Mouse (Mus musculus) CH12.LX (cell line): ENCODE measurements around the gene Nrxn3. TPM values are rescaled to one million over a fixed set of nuclear protein-coding genes. Genes with fewer than 3 reads are reported as not detected.

Experiments used
- DNase-seq: peaks from one replicate; pipeline ENCODE4 v3.0.0-alpha.2; 2013; ENCODE audit errors: extremely low read depth
- H3K27ac ChIP-seq: 2 replicates; pipeline ENCODE4 v1.5.1; 2012; ENCODE audit warnings: low read depth, mild to moderate bottlenecking, control low read depth, moderate library complexity; ENCODE audit not compliant: insufficient read depth
- H3K27me3 ChIP-seq: replicated peaks from 2 replicates; pipeline ENCODE3; 2012; ENCODE audit warnings: inconsistent platforms
- H3K36me3 ChIP-seq, 2 experiments: replicated peaks in 1 of 2; 2 replicates each; pipeline versions ENCODE3 to v1.6.1; 2012; ENCODE audit warnings: inconsistent platforms in 1 of 2, low read length in 1 of 2, mild to moderate bottlenecking in 1 of 2, mixed read lengths in 1 of 2, moderate library complexity in 1 of 2; ENCODE audit not compliant: control insufficient read depth in 1 of 2, insufficient read depth in 1 of 2
- H3K4me1 ChIP-seq, 2 experiments: 2 replicates each; pipeline ENCODE4 v1.6.1; 2012; ENCODE audit warnings: inconsistent platforms in 1 of 2, moderate library complexity in 1 of 2; ENCODE audit not compliant: insufficient read depth in 2 of 2, control insufficient read depth in 1 of 2
- H3K4me2 ChIP-seq: 2 replicates; pipeline ENCODE4 v1.6.1; 2012; ENCODE audit warnings: low read depth, mild to moderate bottlenecking, control low read depth; ENCODE audit not compliant: poor library complexity, insufficient read depth, severe bottlenecking
- H3K4me3 ChIP-seq, 3 experiments: fragments of 150-350 bp in 1 of 3; sonication (generic) in 1 of 3; replicated peaks in 1 of 3; 2 replicates each; pipeline versions ENCODE3 to v1.5.1; 2011 to 2012; ENCODE audit warnings: low read depth in 2 of 3, low read length in 2 of 3, mild to moderate bottlenecking in 2 of 3, moderate library complexity in 2 of 3, control low read depth in 1 of 3, improper control_type of control experiment in 1 of 3, inconsistent platforms in 1 of 3, mixed read lengths in 1 of 3; ENCODE audit not compliant: poor library complexity in 1 of 3
- H3K79me2 ChIP-seq: replicated peaks from 2 replicates; pipeline ENCODE4 v1.6.1; 2012; ENCODE audit warnings: mild to moderate bottlenecking, moderate library complexity; ENCODE audit not compliant: control insufficient read depth, poor library complexity, insufficient read depth, severe bottlenecking; ENCODE audit errors: extremely low read depth
- H3K9ac ChIP-seq: 2 replicates; pipeline ENCODE4 v1.6.1; 2012; ENCODE audit warnings: low read depth, mild to moderate bottlenecking, control low read depth, moderate library complexity; ENCODE audit not compliant: insufficient read depth
- H3K9me3 ChIP-seq: replicated peaks from 2 replicates; pipeline ENCODE3; 2012; ENCODE audit warnings: low read length, inconsistent platforms, mixed read lengths
- BHLHE40 ChIP-seq: IDR thresholded peaks from 2 replicates; pipeline ENCODE4 v1.6.1; 2011; ENCODE audit warnings: mild to moderate bottlenecking, low read depth, low read length, improper control_type of control experiment
- CHD1 ChIP-seq: IDR thresholded peaks from 2 replicates; pipeline ENCODE4 v1.6.1; 2012; ENCODE audit warnings: low read depth, low read length, improper control_type of control experiment, inconsistent platforms
- E2F4 ChIP-seq: IDR thresholded peaks from 2 replicates; pipeline ENCODE4 v1.6.1; 2011; ENCODE audit warnings: low read depth, low read length, improper control_type of control experiment; ENCODE audit not compliant: insufficient replicate concordance
- ELF1 ChIP-seq: IDR thresholded peaks from 2 replicates; pipeline ENCODE4 v1.6.1; 2014; ENCODE audit warnings: low read depth, mild to moderate bottlenecking, inconsistent platforms, low read length, improper control_type of control experiment
- EP300 ChIP-seq: IDR thresholded peaks from 2 replicates; pipeline ENCODE4 v1.6.1; 2011; ENCODE audit warnings: low read length, improper control_type of control experiment
- JUN ChIP-seq: IDR thresholded peaks from 2 replicates; pipeline ENCODE4 v1.6.1; 2011; ENCODE audit warnings: low read depth, mild to moderate bottlenecking, low read length, improper control_type of control experiment, moderate library complexity; ENCODE audit not compliant: insufficient read depth
- MEF2A ChIP-seq: IDR thresholded peaks from 2 replicates; pipeline ENCODE4 v1.6.1; 2014; ENCODE audit warnings: low read depth, mild to moderate bottlenecking, inconsistent platforms, low read length, improper control_type of control experiment, borderline replicate concordance
- MYC ChIP-seq: IDR thresholded peaks from 2 replicates; pipeline ENCODE4 v1.6.1; 2011; ENCODE audit warnings: low read depth, mild to moderate bottlenecking, improper control_type of control experiment, low read length
- NELFE ChIP-seq: IDR thresholded peaks from 2 replicates; pipeline ENCODE4 v1.6.1; 2011; ENCODE audit warnings: low read depth, low read length, improper control_type of control experiment
- PAX5 ChIP-seq: IDR thresholded peaks from 2 replicates; pipeline ENCODE4 v1.6.1; 2012; ENCODE audit warnings: low read length, inconsistent platforms, mixed read lengths
- POLR2A ChIP-seq: IDR thresholded peaks from 2 replicates; pipeline ENCODE4 v1.6.1; 2011; ENCODE audit warnings: low read depth, mild to moderate bottlenecking, improper control_type of control experiment, low read length
- POLR2AphosphoS2 ChIP-seq: IDR thresholded peaks from 2 replicates; pipeline ENCODE4 v1.6.1; 2011; ENCODE audit warnings: low read depth, low read length, improper control_type of control experiment
- RAD21 ChIP-seq: IDR thresholded peaks from 2 replicates; pipeline ENCODE4 v1.6.1; 2011; ENCODE audit warnings: low read depth, mild to moderate bottlenecking, low read length, improper control_type of control experiment, moderate library complexity
- RCOR1 ChIP-seq: conservative IDR thresholded peaks from 2 replicates; pipeline ENCODE4 v1.6.1; 2012; ENCODE audit warnings: low read depth, mild to moderate bottlenecking, inconsistent platforms, low read length, improper control_type of control experiment
- SIN3A ChIP-seq: IDR thresholded peaks from 2 replicates; pipeline ENCODE4 v1.6.1; 2012; ENCODE audit warnings: low read length, improper control_type of control experiment, inconsistent platforms
- TCF12 ChIP-seq: IDR thresholded peaks from 2 replicates; pipeline ENCODE4 v1.6.1; 2014; ENCODE audit warnings: low read depth, mild to moderate bottlenecking, inconsistent platforms, low read length, improper control_type of control experiment
- USF1 ChIP-seq: IDR thresholded peaks from 2 replicates; pipeline ENCODE4 v1.6.1; 2014; ENCODE audit warnings: low read depth, mild to moderate bottlenecking, inconsistent platforms, low read length, improper control_type of control experiment
- USF2 ChIP-seq: conservative IDR thresholded peaks from 2 replicates; pipeline ENCODE4 v1.6.1; 2011; ENCODE audit warnings: low read depth, low read length, improper control_type of control experiment
- ZMIZ1 ChIP-seq: IDR thresholded peaks from 2 replicates; pipeline ENCODE4 v1.6.1; 2012; ENCODE audit warnings: low read depth, mild to moderate bottlenecking, inconsistent platforms, low read length, improper control_type of control experiment
- ZNF384 ChIP-seq: IDR thresholded peaks from 2 replicates; pipeline ENCODE4 v1.6.1; 2012; ENCODE audit warnings: low read depth, low read length, improper control_type of control experiment, inconsistent platforms
- dilution Hi-C: fragments of 300-500 bp; cut with MboI; formaldehyde crosslinking; loops from 2 replicates; pipeline ENCODE4 v1.14.3; 2020; ENCODE audit warnings: low sequenced_read_pairs; ENCODE audit not compliant: extremely low pct_unique_long_range_greater_than_20kb, extremely low pct_ligation_motif_present
- in situ Hi-C: fragments of 300-500 bp; cut with MboI; formaldehyde crosslinking; loops from 3 replicates; pipeline ENCODE4 v1.14.3; 2019; ENCODE audit warnings: low sequenced_read_pairs, low pct_ligation_motif_present, low pct_unique_long_range_greater_than_20kb, mixed read lengths
- polyA plus RNA-seq: library from polyadenylated mRNA; unstranded; fragments of >175 nt; gene quantifications from 2 replicates; pipeline ENCODE4 v1.2.1, GENCODE M21; 2012; ENCODE audit warnings: low read depth; ENCODE audit not compliant: insufficient read length
- total RNA-seq, 2 experiments: library from RNA; depleted of rRNA; stranded (reverse); fragments of 300-350 nt in 1 of 2; fragments of >200 nt in 1 of 2; gene quantifications; 2 replicates each; pipeline ENCODE4 v1.2.3; 2012 to 2014

Nrxn3 gene
- total and polyA plus RNA-seq, 3 experiments = 0.04 to 0.17 (median 0.09) TPM

DNA sequence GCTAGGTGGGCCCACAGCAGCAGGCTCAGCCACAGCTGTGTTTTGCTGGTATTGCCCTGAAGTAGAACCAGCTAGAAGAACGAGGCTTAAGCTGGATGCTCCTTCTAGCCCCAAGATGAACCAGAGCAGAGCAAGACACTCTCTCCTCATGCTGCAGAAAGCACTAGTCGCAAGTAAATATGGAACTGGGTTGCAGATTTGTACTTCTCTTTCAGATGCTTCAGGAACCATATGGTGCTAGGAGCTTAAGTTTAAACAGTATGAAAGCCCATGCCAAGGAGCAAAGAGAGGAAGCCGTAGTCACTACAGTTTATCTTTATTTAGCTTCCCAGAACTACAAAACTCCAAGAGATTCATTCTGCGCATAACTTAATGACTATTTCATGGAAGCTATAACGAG is 1254.8 kb downstream of the Nrxn3 start:
- Histone ChIP-seq H3K27ac (no peak overlapping the region), H3K9me3 (no peaks in the 10 kb centered on the region), H3K4me2 (no peak overlapping the region), H3K4me3 (no peak overlapping the region), H3K4me1 (no peaks in the 10 kb centered on the region), H3K79me2 (no peaks in the 10 kb centered on the region), H3K27me3 (no peaks in the 10 kb centered on the region), H3K9ac (no peak overlapping the region), H3K36me3 (no peaks in the 10 kb centered on the region)
- DNase-seq = no peak
- in situ Hi-C loops = no loop called here
- dilution Hi-C loops = no loop called here
- TF ChIP-seq USF1 (no peak), ZMIZ1 (no peak), SIN3A (no peak), EP300 (no peak), MEF2A (no peak), E2F4 (no peak), TCF12 (no peak), PAX5 (no peak), USF2 (no peak), POLR2AphosphoS2 (no peak), CHD1 (no peak), BHLHE40 (no peak), RAD21 (no peak), ZNF384 (no peak), MYC (no peak), RCOR1 (no peak), POLR2A (no peak)

DNA sequence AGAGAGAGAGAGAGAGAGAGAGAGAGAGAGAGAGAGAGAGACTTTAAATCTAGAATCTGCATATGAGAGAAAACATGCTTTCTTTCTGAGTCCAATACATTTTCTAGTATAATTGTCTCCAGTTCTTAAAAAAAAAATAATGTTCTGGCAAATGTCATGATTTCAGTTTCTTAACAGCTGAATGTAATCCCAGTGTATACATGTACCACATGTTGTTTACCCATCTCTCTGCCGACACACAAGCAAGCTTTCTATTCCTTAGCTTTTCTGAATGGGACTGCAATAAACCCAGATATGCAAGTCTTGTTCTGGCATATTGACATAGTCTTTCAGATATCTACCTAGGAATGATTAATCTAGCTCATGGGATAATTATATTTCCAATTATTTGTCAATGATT is 1256.5 kb downstream of the Nrxn3 start:
- TF ChIP-seq RAD21 = no peak
- TF ChIP-seq BHLHE40 = no peak
- no peak for TF ChIP-seq NELFE
- TF ChIP-seq ELF1 = no peak
- TF ChIP-seq JUN = no peak
- no peak for TF ChIP-seq E2F4
- no peak for TF ChIP-seq POLR2AphosphoS2
- Histone ChIP-seq H3K79me2 (no peaks in the 10 kb centered on the region), H3K4me3 (no peak overlapping the region), H3K36me3 (no peaks in the 10 kb centered on the region), H3K4me1 (no peaks in the 10 kb centered on the region), H3K9ac (no peak overlapping the region), H3K27me3 (no peaks in the 10 kb centered on the region), H3K27ac (no peak overlapping the region), H3K4me2 (no peak overlapping the region), H3K9me3 (no peaks in the 10 kb centered on the region)
- in situ Hi-C loops = no loop called here
- dilution Hi-C loops = no loop called here
- no peak for DNase-seq
